Mouse (Mus musculus): Measurements from ENCODE around the gene Kcnd2. TPM values are rescaled to one million over a fixed set of nuclear protein-coding genes. Genes with fewer than 3 reads are reported as not detected.

Kcnd2 gene
- polyA plus RNA-seq, 1 experiment from 2014 or later, result 0.06 TPM

GRCm38 (mm10) chr6:21744615-21745266, 529.4 kb downstream of the Kcnd2 start:
- Histone ChIP-seq H3K9me3 (ENCODE audit: low read length) (no peaks in the 10 kb centered on the region), H3K4me2 (replicated peaks; ENCODE audit: low read depth, low read length) (no peak overlapping the region), H3K27ac (ENCODE audit: low read length) (no peak overlapping the region), H3K4me3 (ENCODE audit: low read depth, low read length) (no peak overlapping the region), H3K27me3 (replicated peaks; ENCODE audit: insufficient read depth, low read length) (no peaks in the 10 kb centered on the region), H3K36me3 (ENCODE audit: insufficient read depth, low read length) (no peaks in the 10 kb centered on the region), H3K9ac (replicated peaks; ENCODE audit: low read depth) (no peak overlapping the region), H3K4me1 (ENCODE audit: insufficient read depth, low read depth, low read length) (no peaks in the 10 kb centered on the region)
- ATAC-seq (no peak), DNase-seq (ENCODE audit: low spot score) (no peak)
- TF ChIP-seq EP300 (IDR thresholded peaks at IDR 0.05) (no peak), CTCF (IDR thresholded peaks at IDR 0.05) (no peak)
- 62% methylated on average over 3 of the region's 3 CpGs for WGBS

GRCm38 (mm10) chr6:21747536-21747935, 532.2 kb downstream of the Kcnd2 start:
- no peaks in the 10 kb centered on the region for H3K27me3 ChIP-seq (replicated peaks; ENCODE audit: insufficient read depth, low read length)
- no peak for TF ChIP-seq CTCF (IDR thresholded peaks at IDR 0.05)
- no peak for TF ChIP-seq EP300 (IDR thresholded peaks at IDR 0.05)
- no peak overlapping the region for H3K9ac ChIP-seq (replicated peaks; ENCODE audit: low read depth)
- no peaks in the 10 kb centered on the region for H3K4me1 ChIP-seq (ENCODE audit: insufficient read depth, low read depth, low read length)
- H3K36me3 ChIP-seq (ENCODE audit: insufficient read depth, low read length), result no peaks in the 10 kb centered on the region
- WGBS, result 72% methylated on average over 1 of the region's 1 CpGs
- no peak for ATAC-seq
- no peak overlapping the region for H3K27ac ChIP-seq (ENCODE audit: low read length)
- no peak overlapping the region for H3K4me2 ChIP-seq (replicated peaks; ENCODE audit: low read depth, low read length)
- H3K9me3 ChIP-seq (ENCODE audit: low read length), result no peaks in the 10 kb centered on the region
- no peak overlapping the region for H3K4me3 ChIP-seq (ENCODE audit: low read depth, low read length)
- no peak for DNase-seq (ENCODE audit: low spot score)

- ATAC-seq (no peak), DNase-seq (ENCODE audit: low spot score) (no peak)
- 53% methylated on average over 12 of the region's 12 CpGs for WGBS
- Histone ChIP-seq H3K4me1 (ENCODE audit: insufficient read depth, low read depth, low read length) (no peaks in the 10 kb centered on the region), H3K4me2 (replicated peaks; ENCODE audit: low read depth, low read length) (no peak overlapping the region), H3K9me3 (ENCODE audit: low read length) (no peaks in the 10 kb centered on the region), H3K27ac (ENCODE audit: low read length) (no peak overlapping the region), H3K4me3 (ENCODE audit: low read depth, low read length) (no peak overlapping the region), H3K9ac (replicated peaks; ENCODE audit: low read depth) (no peak overlapping the region), H3K36me3 (ENCODE audit: insufficient read depth, low read length) (no peaks in the 10 kb centered on the region), H3K27me3 (replicated peaks; ENCODE audit: insufficient read depth, low read length) (no peaks in the 10 kb centered on the region)
- TF ChIP-seq CTCF (IDR thresholded peaks at IDR 0.05) (no peak), EP300 (IDR thresholded peaks at IDR 0.05) (no peak)
Measured at GRCm38 (mm10) chr6:21767787-21768221, 552.5 kb downstream of the Kcnd2 start.

- no peaks in the 10 kb centered on the region for H3K27me3 ChIP-seq (replicated peaks; ENCODE audit: insufficient read depth, low read length)
- no peaks in the 10 kb centered on the region for H3K4me1 ChIP-seq (ENCODE audit: insufficient read depth, low read depth, low read length)
- H3K36me3 ChIP-seq (ENCODE audit: insufficient read depth, low read length), result no peaks in the 10 kb centered on the region
- DNase-seq (ENCODE audit: low spot score) (peak; percentile 43), ATAC-seq (peak; percentile 60)
- TF ChIP-seq CTCF (IDR thresholded peaks at IDR 0.05), result no peak
- TF ChIP-seq EP300 (IDR thresholded peaks at IDR 0.05), result no peak
- no peak overlapping the region for H3K9ac ChIP-seq (replicated peaks; ENCODE audit: low read depth)
- H3K27ac ChIP-seq (ENCODE audit: low read length), result no peak overlapping the region
- H3K4me3 ChIP-seq (ENCODE audit: low read depth, low read length), result no peak overlapping the region
- no peak overlapping the region for H3K4me2 ChIP-seq (replicated peaks; ENCODE audit: low read depth, low read length)
- 43% methylated on average over 9 of the region's 9 CpGs for WGBS
- no peaks in the 10 kb centered on the region for H3K9me3 ChIP-seq (ENCODE audit: low read length)
Measured at GRCm38 (mm10) chr6:21768745-21769446, 553.6 kb downstream of the Kcnd2 start.

GRCm38 (mm10) chr6:21769447-21769809, 554.1 kb downstream of the Kcnd2 start:
- no peak overlapping the region for H3K9ac ChIP-seq (replicated peaks; ENCODE audit: low read depth)
- H3K4me3 ChIP-seq (ENCODE audit: low read depth, low read length), result no peak overlapping the region
- H3K9me3 ChIP-seq (ENCODE audit: low read length), result no peaks in the 10 kb centered on the region
- no peaks in the 10 kb centered on the region for H3K4me1 ChIP-seq (ENCODE audit: insufficient read depth, low read depth, low read length)
- TF ChIP-seq EP300 (IDR thresholded peaks at IDR 0.05), result no peak
- no peak for TF ChIP-seq CTCF (IDR thresholded peaks at IDR 0.05)
- H3K4me2 ChIP-seq (replicated peaks; ENCODE audit: low read depth, low read length), result no peak overlapping the region
- no peaks in the 10 kb centered on the region for H3K36me3 ChIP-seq (ENCODE audit: insufficient read depth, low read length)
- H3K27ac ChIP-seq (ENCODE audit: low read length), result no peak overlapping the region
- no peaks in the 10 kb centered on the region for H3K27me3 ChIP-seq (replicated peaks; ENCODE audit: insufficient read depth, low read length)
- ATAC-seq, result no peak
- WGBS, result 68% methylated on average over 1 of the region's 1 CpGs
- no peak for DNase-seq (ENCODE audit: low spot score)

- H3K4me3 ChIP-seq (ENCODE audit: low read depth, low read length), result no peak overlapping the region
Measured at GRCm38 (mm10) chr6:21774213-21774916, 559.1 kb downstream of the Kcnd2 start.

More at GRCm38 (mm10) chr6:21774213-21774916, 559.1 kb downstream of the Kcnd2 start:
- ATAC-seq (no peak), DNase-seq (ENCODE audit: low spot score) (no peak)
- Histone ChIP-seq H3K27ac (ENCODE audit: low read length) (no peak overlapping the region), H3K4me1 (ENCODE audit: insufficient read depth, low read depth, low read length) (no peaks in the 10 kb centered on the region), H3K9ac (replicated peaks; ENCODE audit: low read depth) (no peak overlapping the region), H3K36me3 (ENCODE audit: insufficient read depth, low read length) (no peaks in the 10 kb centered on the region), H3K4me2 (replicated peaks; ENCODE audit: low read depth, low read length) (no peak overlapping the region), H3K27me3 (replicated peaks; ENCODE audit: insufficient read depth, low read length) (no peaks in the 10 kb centered on the region), H3K9me3 (ENCODE audit: low read length) (no peaks in the 10 kb centered on the region)
- no peak for TF ChIP-seq CTCF (IDR thresholded peaks at IDR 0.05)
- TF ChIP-seq EP300 (IDR thresholded peaks at IDR 0.05), result no peak
- 70% methylated on average over 7 of the region's 7 CpGs for WGBS

Measured in lung, postnatal 0 days (tissue).